Mouse (Mus musculus) cerebellum, adult 9-11 months (tissue): ENCODE measurements around the gene Itga1.
A peak's percentile ranks its signal among the peaks of the same experiment; 100 is the strongest.

Experiments
- DNase-seq: peaks from one replicate; pipeline ENCODE4 v3.0.0; 2022

The Itga1 gene

DNA sequence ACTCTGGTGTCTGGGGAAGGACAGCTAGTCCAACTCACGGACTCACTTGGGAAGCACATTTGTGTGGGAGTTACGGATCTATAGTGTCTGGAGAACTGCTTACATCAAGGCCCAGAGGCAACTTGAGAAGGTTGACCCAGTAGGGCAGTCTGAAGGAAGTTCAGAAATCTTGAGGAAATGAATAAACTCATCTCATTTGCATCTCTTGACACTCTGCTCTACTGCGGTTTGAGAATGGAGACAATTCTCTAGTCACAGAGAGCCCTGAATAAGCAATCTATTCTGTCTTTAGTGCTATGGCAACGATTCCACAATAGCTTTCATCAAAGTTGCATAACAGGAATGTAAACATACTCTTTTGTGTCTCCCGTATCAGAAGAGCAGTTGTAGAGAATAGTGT, 4.8 kb downstream of the Itga1 start:
- DNase-seq = no peak

DNA sequence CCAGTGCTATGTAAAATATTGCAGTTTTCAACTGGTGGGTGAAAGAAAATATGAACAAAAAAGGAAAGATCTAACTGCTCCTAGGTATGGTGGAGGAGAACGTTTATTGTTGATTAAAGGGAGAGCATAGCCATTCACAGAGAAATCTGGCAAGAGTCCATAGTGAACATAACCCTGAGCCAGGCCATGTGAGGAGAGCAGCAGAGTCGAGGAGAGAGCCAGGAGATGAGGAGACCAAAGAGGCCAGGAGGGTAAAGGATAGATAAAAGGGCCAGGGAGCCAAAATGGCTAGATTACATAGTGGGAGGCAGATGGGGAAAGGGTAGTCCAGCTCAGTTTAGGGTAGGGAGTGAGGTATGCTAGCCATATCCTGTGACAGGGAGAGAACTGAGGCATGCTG, 5.5 kb downstream of the Itga1 start:
- no peak for DNase-seq

DNA sequence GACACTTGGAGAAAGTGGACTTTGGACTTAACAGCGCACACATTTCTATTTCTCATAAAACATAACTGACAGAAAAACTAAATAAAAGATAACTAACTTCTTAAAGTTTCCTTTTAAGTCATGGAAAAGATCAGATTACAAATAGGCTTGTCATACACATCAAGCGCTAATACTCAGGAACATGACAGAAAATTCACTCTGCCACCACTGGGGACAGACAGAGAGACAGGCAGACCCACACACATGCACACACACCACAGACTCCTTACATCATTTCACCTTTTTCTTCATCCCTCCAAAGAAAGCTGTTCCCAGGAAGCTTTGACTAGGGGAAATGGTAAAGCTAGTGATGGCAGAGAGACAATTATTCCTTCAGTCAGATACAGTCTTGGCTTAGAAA, 6.4 kb downstream of the Itga1 start:
- no peak for DNase-seq

DNA sequence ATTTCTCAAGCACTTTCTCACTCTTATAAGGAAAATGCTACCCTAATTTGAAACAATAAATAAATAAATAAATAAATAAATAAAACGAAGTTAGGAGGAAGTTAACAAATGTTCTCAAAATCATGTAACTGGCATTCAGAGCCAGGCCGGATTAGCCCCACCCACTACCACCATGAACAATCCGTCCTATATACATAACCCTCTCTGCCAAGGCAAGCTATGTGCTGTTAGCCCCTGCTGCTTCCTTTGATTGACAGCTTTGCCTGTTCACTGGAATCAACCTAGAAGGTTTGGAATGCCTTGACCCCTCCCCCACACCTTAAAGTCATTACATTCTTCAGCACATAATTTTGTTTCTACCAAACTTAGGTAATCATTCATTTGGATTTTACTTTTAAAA, 10.3 kb downstream of the Itga1 start:
- no peak for DNase-seq

DNA sequence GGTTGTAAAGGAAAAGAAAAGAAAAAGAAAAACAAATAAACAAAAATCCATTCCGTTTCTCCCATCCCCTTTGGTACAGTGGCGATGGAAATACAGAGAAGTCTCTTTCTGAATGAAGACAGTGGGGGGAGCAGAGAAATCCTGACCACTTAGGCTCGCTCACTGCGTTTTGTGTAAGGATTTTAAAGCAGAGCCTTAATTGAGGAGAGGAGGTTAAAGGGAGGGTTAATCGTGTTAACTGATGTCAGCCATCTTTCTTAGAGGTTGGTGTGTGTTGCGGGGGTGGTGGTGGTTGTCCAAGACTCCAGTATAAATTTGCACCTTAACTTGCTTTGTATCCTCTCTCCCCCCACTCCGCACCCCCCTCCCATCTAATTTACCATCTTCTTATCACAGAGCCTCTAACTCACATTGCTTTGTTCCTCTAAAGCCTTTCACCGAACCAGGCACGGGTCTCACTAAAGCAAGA, 10.8 kb downstream of the Itga1 start:
- no peak for DNase-seq

DNA sequence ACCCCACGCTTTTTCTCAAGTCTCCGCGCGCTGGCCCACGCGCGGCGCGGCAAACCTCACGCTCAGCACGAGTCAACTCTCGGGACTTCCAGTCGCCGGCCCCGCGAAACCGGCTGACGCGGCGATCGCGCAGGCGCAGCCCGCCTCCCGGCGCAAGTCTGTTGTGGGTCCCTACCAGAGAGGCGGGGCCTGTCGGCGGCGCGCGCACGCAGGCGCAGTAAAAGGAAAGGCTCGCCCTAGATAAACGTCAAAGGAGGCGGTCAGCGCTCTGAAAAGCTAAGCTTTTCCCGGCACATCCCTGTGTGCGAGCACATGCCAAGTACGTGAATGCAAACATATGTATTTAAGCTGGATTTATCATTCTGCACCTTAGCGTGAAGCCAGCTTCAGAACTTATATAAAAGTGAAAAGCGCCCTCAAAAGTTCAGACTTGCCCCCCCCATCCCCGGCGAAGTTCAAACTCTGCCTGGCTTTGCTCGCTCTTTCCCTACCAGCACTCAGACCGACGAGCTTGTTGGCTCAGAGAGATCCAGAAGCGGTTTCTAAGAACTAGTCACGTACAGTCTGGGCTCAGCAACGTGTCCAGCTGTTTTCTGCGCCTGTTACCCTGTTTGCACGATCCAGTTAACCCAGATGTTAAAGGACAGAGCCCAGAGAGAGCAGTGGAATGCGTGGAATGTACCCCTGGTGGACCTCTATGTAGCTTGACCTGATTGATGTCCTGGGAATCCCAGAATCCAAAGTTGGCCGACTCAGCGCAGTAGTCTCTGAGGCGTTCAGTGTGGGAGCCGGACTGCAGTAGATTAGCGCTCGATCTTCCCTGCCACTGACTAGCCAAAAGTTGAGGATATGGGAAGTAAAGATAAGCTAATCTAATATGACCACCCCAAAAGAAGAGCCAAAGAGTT, 11.4 kb downstream of the Itga1 start, which contains the start of gene Pelo:
Gene Pelo (minus strand): TSS at position 118 of the 908 bp plus-strand sequence.
- DNase-seq = peak; percentile 95

DNA sequence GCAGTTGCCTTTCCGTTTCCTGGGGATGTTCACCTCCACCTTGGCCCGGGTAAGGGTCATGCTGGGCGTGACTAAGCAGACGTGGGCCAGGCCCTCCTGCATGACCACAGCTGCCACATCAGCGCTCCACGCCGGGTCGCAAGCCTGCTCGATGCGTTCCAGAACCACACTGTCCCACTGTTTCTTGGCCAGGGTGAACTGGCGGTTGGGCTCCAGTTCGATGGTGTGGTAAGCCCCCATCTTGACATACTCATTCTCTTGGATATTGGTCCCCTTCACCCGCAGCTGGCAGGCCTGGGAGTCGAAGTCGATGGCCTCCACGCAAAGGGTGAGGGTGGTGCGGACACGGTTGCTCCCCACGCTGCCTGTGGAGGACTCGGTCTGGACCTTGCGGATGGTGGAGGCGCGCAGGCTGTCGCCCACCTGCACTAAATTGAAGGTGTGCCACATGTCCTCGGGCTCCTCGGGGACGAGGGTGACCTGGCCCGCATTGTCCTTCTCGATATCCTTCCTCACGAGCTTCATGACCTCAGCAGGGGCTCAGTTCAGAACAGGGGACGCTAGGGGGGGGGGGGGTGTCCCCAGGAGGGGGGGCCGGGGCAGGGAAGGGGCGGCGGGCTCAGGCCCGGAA, 12.3 kb downstream of the Itga1 start:
- DNase-seq = peak; percentile 52

DNA sequence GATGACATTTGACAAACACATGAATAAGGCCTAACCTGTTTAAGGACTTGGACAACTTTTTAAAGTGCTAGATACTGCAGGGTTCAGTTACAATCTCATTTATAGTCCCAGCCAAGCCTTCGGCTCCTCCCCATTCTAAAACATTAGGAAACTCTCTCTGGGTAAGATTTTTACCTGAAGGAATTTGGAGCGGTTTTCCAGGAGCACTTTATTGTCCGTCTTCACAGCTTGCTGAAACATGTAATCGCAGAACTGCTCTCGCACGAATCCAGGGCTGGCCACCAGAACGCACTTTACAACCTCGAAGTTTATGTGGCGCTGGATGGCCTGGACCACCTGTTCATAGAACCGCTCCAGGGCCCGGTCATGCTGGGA, 12.8 kb downstream of the Itga1 start:
- DNase-seq = no peak

DNA sequence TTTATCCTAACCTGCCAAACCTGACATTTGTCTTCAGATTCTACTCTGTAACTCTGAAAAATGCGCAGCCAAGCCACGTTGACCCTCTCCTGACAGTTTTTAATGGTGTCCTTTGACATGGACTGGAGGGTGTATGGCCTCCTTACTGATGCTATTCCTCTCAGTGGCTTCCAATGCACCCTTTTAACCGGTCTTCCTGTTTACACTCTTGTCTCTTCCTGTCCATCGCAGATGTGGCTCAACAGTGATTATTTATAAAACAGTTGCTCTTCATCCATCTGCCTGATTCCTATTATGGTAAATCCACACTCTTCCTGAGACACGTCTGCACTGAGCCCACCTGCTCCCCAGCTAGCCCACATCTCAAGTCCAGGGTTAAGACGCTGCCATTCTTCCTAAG, 15.8 kb downstream of the Itga1 start:
- DNase-seq = no peak

DNA sequence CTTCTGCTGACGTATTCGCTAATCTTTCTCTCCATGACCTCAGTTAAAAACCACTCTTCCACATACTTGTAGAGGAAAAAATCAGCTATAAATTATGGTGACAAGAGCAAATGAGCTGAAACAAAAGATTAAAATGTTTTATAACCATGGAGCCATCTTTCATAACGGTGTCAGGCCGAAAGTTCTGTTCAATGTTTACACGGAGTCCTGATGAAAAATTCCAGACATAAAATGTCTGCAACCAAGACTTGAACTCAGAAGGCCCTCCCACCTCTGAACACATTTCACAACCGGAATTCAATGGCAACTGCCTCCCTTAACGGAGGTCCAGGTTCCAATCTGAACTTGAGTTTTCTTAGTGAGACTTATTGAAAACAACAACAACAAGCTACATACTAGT, 19.4 kb downstream of the Itga1 start:
- DNase-seq = no peak

DNA sequence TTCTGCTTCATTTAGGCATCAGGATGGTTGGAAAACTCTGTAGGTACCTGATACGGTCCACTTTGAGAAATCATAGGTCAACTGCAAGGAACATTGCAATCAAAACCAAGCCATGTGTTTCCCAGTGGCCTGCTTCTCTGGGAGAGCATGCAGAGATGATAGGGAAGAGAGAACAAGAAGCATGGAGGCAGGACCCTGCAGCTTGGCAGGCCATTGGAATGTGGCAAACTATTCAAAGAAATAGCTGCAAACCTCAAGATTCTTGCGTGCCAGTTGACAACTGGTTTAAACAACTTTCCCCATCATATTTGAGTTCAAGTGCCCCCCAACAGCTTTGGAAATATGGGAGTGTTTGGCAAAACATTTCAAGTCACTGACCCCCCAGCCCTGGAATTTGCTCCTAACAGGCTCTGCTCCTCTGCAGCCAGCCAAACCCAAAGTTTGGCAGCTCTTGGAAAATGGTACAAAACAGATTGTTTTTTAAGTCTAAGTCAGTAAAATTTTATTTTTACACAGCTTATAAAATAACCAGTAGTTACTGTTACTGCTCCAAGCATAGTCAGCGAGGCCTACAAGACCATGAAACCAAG, 21.7 kb downstream of the Itga1 start:
- DNase-seq = no peak

DNA sequence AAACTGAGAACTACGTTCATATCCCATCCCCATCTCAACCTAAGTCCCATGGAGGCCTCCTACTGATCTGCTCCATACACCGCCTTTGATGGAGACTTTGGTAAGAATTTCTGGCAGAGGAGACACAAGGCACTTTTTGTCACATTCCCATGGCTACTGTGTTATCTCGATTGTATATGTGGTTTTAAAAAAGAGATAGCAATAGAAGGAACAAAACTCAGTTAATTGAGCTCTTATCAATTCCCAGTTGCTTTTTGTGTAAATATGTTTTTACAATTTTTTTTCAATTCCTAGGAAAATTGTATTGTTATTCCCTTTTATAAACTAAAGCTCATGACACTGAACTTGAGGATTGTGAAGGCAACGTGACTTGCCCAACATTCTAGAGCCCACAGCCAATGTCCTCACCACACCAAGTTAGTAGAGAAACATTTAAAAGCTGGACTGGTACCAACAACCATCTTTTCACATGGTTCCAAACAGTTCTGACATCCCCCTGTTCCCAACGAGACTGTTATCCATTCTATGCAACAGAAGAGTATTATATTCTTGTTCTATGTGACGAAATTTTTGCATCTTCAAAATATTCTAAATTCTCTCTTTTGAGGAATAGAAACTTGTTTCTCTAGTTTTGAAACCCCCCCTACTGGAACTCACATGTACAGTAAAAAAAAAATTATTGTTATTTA, 22.6 kb downstream of the Itga1 start:
- DNase-seq = no peak

DNA sequence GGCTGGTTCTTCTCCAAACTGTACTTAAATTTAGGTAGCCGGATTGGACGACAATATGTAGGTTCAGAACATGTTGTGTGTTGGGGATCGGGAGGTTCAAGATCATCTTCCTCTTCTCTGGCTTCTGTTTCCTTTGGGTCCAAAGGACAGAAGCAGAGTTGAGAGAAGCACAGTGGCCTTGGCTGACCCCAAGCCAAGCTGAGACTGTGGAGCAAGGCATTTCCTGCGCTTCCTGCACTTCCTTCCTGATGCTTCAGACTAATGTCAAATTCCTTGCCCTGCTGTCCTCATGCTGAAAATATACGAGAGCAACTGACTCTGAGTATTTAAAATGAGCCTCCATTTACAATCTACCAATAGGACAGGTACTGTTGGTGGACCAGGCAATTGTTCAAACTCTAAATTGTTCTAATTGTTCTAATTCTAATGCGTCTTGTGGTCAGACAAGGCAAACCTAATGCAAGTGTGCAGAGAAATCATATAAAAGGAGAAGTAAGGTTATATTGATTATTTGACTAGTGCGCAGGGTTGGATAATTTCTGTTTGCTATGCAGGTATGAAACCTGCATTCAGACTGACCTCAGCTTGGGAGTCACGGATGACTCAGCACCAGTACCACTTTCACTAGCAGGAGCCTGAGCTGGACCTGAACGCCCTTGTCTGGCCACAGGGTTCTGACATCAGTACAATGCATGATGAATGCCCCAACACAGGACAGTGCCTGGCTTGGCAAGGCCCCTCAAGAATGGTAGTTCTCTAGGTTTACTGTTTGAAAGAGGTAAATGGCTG, 24.2 kb downstream of the Itga1 start:
- no peak for DNase-seq

DNA sequence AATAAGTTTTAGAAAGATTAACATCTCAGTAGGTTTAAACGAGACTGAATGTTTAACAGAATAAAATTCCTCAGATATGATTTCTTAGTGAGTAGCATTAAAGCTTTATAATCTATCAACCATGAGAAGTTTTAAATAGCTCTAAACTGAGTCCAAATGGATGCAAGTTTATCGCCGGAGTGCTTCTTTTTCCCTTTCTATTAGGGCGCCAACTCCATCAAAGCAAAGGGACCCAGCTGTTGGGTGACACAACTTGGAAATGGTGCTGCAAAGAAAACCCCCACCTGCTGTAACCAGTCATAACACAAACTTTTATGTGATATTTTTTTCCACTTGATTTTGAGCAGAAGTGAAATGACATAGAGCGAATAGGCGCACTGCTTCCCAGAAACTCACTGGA, 29.4 kb downstream of the Itga1 start:
- DNase-seq = no peak

DNA sequence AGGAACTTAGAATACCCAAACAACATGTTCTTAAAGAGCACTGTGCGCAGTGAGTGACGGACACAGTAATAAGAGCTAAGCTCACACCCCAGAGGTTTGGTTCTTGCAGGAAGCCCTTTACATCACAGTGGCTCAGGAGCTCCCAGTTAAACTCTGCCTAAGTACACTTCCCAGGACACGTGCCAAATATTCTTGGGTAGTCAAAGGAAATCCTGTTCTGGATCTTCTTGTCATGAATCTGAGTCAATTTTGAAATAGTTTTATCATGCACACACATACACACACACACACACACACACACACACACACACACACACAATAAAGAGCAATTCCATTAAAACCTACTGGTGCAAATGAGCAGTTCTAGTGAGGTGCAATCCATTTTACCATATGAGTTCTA, 30.3 kb downstream of the Itga1 start:
- DNase-seq = no peak

DNA sequence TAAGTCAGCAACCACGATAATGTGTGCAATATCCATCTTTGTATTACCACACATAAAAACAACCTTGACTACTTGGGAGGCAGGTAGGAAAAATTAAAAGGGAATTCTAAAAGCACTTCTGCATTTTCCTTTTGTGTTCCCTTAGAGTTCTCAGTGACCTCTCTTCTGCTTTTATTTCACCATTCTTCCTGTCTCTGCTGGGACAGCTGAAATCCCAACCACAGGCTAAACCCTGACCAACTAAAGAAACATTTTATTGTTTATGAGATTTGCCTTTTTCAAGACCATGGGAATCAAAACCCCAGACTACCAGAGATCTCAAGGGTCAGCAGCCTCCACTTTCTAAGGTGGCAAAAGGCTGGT, 33.8 kb downstream of the Itga1 start:
- no peak for DNase-seq

DNA sequence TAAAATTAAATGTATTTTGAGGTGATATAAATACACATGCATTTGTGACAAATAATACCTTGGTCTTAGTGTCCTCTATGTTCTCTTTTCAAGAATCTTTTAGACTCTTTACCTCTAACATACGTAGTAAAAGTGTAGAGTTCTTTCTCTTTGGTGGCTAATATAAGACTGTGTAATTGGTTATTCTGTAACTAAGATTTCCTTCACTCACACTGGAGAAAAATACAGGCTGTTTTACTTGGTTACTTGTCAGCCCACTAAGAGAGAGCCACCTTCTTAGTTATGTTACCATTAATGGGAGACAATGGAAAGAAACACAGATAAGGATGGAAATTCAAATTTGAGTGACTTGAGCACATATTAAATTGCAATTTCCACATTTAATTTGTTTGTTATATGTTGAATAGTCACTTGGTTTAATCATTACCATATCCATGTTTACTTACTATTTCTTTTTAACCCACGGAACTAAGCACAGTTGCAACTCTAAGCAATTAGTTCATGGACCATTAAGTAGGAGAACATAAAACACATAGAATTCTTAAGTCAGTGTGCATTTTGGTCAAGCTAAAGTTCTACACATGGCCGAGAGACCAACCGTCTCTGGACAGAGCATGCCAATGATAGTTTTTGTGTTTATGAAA, 34.3 kb downstream of the Itga1 start:
- no peak for DNase-seq

DNA sequence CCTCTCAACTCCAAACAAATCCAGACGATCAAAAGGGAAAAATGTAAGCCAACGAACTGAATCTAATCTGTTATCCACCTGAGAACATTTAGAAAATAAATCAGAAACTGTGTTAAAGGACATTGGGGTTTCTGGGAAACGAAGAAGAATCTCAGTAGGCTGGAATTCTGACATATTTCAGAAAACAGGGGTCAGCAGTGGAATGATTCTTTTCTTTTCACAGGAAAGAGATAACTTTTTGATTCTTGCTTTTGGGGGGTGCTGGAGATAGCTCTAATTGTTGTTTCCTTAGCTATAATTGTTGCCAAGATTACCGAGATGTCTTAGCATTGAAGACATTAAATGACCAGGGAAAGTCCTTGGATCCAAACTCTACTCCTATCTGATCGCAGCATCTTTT, 44.2 kb downstream of the Itga1 start:
- DNase-seq = no peak

DNA sequence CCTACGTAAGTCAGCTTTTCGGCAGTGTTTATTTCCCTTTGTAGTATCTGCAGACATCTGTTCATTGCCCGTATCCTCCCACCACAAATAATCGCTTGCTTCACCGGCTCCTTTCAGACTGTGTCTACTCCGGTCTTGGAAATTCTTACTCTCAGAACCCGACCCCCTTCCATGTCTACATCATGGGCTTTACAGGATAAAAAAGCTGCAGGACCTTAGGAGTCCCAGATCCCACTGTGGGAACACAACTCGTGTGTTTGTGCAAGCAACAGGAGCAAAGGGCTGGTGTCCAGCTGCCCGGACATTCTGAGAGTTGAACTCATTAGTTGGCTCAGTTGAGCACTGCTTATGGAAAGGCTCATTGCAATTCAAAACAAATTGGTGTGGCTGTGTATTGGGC, 47.0 kb downstream of the Itga1 start:
- no peak for DNase-seq

DNA sequence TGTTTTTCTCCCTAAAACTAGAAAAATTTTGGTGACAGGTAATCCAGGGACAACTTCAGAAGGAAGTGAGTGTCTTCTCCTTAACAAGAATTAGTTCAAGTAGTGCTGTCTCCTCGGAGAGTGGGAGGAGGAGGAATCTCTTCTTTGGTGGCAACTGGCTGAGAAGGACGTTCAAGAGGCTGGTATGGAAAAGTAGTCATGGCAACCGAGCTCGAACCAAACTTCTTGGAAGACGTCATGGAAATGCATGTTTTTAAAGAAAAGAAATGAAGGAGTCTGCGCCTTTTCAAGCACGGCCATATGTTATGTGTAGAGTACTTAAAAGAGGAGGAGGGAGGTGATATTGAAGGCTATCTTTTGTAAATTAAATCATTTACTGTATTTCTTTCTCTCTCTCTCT, 49.2 kb downstream of the Itga1 start:
- no peak for DNase-seq

DNA sequence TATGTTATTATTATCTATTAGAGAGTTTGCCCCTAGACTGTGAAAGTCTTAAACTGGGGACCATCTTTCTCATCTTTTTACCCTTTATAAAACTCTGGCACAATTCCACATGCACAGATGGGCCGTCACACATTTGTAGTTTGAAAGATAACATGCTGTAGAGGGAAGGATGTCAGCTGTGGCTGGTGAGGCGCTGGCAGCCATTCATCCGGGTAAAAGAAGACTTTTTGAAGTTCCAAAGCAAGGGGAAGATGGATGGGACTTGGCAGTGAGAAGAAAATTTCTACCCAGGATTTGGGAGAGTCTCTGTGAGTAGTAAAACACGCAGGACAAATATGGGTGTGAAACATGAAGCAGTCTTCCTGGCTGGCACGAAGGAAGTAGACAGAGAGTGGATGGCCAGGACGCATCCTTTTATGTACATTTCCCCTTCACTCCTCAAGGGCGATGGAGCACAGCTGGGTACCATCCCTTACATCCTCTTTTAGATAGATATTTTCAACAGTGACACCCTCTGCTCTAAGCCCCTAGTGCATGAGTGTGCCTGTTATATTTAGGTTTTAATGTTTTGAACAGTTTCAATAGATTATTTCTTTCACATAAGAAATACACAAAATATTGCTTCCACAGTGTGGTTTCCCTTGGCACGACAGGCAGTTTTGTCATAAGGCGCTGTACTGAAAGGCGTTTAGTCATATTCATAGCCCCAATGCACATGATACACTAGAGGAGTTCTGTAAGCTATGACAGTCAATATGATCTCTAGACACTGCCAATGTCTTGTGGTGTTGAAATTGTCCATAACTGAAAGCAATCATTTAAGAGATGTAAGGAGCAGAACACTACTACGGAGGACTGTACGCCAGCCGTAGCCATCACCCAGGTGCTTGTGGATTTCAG, 50.9 kb downstream of the Itga1 start:
- no peak for DNase-seq
